Mouse (Mus musculus): Measurements from ENCODE around the gene Armh3.
"Not testable (repeated sequence)": the region's sequence is repeated elsewhere in the genome, so short reads cannot be mapped to it uniquely, and the experiment has no call there.

The Armh3 gene

DNA sequence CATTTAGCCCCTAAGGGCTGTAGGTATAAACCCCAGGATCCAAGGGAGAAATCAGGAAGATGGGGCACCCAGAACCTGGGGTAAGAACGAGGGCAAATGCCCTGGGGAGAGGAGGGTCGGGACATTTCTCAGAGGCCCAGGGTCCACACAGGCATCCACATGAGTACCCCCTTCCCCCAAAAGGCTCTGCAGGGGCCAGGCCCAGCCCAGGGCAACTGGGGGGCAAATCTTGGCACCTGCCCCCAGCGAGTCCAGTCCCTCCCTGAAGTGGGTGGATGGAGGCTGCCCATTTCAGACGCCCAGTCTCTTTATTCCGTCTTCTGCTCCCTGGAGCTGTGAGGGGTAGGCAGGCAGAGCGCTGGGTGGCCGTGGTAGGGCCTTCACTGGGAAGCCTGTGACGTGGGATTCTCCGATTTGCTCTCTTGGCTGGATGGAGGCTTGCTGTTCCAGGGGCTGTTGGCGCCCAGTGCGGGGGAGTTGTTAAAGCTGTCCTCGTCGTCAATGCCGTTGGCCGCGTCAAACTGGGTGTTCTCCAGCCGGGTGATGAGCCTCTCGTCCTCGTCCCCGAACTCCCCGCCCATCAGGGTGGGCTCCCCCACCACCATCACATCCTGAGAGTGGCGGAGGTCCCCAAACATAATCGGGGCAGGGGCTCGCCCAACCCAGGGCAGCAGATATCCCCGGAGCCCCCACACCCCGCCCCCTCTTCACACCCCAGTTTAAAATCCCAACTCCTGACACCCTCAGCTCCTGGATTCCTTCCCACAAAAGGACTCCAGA lies 34.6 kb upstream of the Armh3 start:
- DNase-seq, result peak; percentile 77

GRCm38 (mm10) chr19:46031689-46032432 lies 33.6 kb upstream of the Armh3 start:
- no peak for DNase-seq

- DNase-seq, result no peak
Observed at GRCm38 (mm10) chr19:46030196-46030983, 32.1 kb upstream of the Armh3 start.

GRCm38 (mm10) chr19:46029652-46030051 lies 31.4 kb upstream of the Armh3 start:
- DNase-seq, result no peak

- DNase-seq, result no peak
Observed at GRCm38 (mm10) chr19:46028747-46029320, 30.5 kb upstream of the Armh3 start.

DNA sequence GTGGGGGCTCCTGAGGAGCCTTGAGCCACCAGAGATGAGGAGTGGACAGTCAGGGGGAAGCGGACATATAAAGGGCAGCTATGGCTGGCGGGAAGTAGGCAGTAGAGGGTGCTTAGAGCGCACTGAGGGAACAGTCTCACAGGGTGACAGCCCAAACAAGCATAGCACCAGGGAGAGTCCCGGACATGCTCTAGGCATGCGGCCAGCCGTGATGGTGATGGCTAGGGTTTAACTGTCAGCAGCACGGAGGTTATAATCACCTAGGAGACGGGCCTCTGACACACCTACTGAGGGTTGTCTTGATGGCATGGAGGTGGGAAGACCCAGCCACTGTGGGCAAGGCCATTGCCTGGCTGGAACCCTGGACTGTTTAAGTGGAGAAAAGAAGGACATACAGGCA lies 28.3 kb upstream of the Armh3 start:
- DNase-seq, result no peak

DNA sequence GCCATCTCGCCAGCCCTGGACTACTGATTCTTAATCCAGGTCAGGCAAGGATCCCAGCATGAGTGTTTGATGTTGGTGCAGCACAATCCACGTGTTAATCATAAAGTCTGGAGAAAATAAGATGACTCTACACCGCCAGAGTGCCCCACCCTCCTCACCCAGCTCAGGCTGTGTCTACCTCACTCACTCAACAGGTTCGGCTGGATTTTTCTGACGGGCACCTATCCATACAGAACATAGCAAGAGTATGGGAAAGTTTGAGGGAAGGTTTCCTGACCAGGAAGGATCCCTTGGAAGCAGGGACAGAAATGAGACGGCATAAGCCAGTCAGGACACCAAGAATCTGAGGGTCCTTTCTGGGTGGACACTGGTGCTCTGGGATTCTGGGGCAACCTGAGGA lies 26.7 kb upstream of the Armh3 start:
- no peak for DNase-seq

DNA sequence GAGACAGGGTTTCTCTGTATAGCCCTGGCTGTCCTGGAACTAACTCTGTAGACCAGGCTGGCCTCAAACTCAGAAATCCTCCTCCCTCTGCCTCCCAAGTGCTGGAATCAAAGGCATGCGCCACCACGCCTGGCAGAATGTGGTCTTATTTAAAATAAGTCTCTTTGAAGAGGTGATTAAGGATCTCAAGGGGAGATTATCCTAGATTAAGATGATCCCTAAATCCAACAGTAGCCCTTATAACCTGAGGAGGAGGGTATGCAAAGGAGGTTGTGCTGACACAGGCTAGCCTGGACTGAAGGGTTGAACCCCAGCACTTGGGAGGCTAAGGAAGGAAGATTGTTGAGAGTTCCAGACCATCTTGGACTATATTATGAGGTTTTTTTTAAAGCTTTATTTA lies 17.7 kb upstream of the Armh3 start:
- no peak for DNase-seq

GRCm38 (mm10) chr19:46014572-46015178 lies 16.4 kb upstream of the Armh3 start:
- peak; percentile 82 for DNase-seq

- no peak for DNase-seq
Observed at GRCm38 (mm10) chr19:46005680-46006079, 7.4 kb upstream of the Armh3 start.

DNA sequence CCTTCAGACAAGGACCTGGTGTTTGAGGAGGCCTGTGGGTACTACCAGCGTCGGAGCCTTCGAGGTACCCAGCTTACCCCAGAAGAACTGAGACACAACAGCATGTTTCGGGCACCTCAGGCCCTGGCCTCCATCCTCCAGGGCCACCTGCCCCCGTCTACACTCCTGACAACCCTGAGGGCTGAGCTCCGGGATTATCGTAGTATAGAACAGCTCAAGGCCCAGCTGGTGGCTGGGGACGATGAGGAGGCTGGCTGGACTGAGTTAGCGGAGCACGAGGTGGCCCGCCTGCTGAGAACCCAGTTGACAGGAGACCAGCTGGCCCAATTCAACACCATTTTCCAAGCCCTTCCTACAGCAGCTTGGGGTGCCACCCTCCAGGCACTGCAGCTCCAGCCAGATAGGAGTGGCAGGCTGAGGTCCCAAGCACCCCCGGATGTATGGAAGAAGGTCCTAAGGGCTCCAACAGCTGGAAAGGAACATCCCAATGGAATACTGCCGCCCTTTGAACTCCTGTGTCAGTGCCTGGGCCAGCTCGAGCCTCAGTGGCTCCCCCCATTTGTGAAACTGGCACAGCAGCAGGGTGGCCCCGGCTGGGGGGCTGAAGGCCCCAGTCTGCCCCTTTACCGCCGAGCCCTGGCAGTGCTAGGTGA lies 6.7 kb upstream of the Armh3 start:
- DNase-seq, result no peak

- DNase-seq, result peak; percentile 83
Observed at GRCm38 (mm10) chr19:46003371-46004226, 5.3 kb upstream of the Armh3 start, which contains the start of gene Hps6. TSS of gene Hps6 (plus strand) at chr19:46003508.

- DNase-seq, result no peak
Observed at GRCm38 (mm10) chr19:46002279-46002678, 4.0 kb upstream of the Armh3 start.

- no peak for DNase-seq
Observed at GRCm38 (mm10) chr19:45999378-45999777, 1.1 kb upstream of the Armh3 start.

GRCm38 (mm10) chr19:45998694-45999217 lies 468 bp upstream of the Armh3 start:
- DNase-seq, result no peak

DNA sequence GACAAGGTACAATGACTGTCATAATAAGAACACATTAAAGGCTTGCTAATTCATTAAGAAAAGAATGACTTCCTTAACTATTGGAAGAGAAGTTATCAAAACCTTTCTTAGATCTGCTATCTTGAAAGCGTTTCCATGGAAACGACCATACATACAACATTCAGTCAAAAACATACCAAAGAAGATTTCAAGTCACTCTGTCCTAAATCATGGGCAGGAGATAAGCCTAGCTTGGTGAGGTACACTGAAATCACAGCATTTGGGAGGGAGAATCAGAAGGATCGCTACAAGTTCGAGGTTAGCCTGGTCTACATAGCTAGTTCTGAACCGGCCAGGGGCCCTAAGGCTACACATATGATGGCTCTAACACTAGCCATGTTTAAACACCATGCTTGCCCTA lies 923 bp downstream of the Armh3 start:
- DNase-seq, result no peak

GRCm38 (mm10) chr19:45993981-45994737 lies 4.1 kb downstream of the Armh3 start:
- DNase-seq, result no peak

GRCm38 (mm10) chr19:45993441-45993840 lies 4.8 kb downstream of the Armh3 start:
- DNase-seq, result not testable (repeated sequence)

GRCm38 (mm10) chr19:45991171-45991570 lies 7.1 kb downstream of the Armh3 start:
- no peak for DNase-seq

GRCm38 (mm10) chr19:45988238-45988637 lies 10.1 kb downstream of the Armh3 start:
- no peak for DNase-seq
